Comparison of ENCODE assay signal across 8 mouse cellular contexts in the genomic region with DNA sequence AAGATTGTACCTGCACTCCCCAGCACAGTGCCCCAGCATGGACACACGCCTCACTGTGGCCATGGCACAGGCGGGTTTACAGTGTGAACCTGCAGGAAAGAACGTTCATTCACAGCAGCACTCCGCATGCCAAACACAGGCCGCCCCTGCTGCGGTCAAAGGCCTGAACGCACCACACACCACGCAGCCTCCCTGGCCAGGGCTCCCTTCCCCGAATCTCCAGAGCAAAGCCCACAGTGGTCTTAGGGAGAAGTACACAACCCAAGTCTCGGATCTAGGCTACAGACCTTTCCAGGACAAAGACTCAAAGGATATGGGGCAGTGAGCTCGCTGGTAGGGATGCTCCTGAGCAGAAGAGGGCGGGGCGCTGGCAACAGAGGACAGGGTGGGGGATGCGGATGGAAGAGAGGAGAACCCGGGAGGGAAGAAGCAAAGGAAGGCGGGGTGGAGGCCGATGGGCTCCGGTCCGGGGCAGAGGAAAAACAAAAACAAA. TPM values are rescaled to one million over a fixed set of nuclear protein-coding genes. Genes with fewer than 3 reads are reported as not detected.
DNase-seq lines count a peak whose midpoint lies in the region; ATAC-seq lines count a peak whose summit lies in the region.

No protein-coding gene starts in this region.

- no peak for ATAC-seq in heart, embryonic 12.5 days (ENCODE audit: insufficient number of reproducible peaks, low FRiP score)
- ATAC-seq in monocyte, adult 5-6 weeks (replicated peaks; ENCODE audit: insufficient number of reproducible peaks, low FRiP score, low TSS enrichment, poor library complexity, severe bottlenecking): no peak

- H3K27ac ChIP-seq in heart, embryonic 12.5 days (ENCODE audit: poor library complexity, severe bottlenecking): no peak overlapping the region

- peaks cover 43% of the 10 kb centered on the region for H3K27me3 ChIP-seq in heart, embryonic 12.5 days (replicated peaks)

- peak; percentile 6 for DNase-seq in ovary, adult 18-20 months (ENCODE audit: low spot score)
- no peak for DNase-seq in ovary, postnatal 36 days (ENCODE audit: low spot score)
- DNase-seq in cerebellum, adult 9-10 months: peak; percentile 65
- peak; percentile 34 for DNase-seq in kidney, postnatal 14 days
- peak; percentile 44 for DNase-seq in mesoderm, embryonic 11.5 days (ENCODE audit: low read depth, low spot score)
- DNase-seq in right cerebral cortex, postnatal 25 days: no peak

- peak overlapping the region; percentile 73 for H3K4me3 ChIP-seq in heart, embryonic 12.5 days

- H3K9me3 ChIP-seq in heart, embryonic 12.5 days (replicated peaks): no peaks in the 10 kb centered on the region

- peak overlapping the region; percentile 79; the same call in 1 of the 2 replicates for H3K9ac ChIP-seq in heart, embryonic 12.5 days

- peaks cover 11% of the 10 kb centered on the region for H3K4me1 ChIP-seq in heart, embryonic 12.5 days (replicated peaks)

- no peaks in the 10 kb centered on the region for H3K36me3 ChIP-seq in heart, embryonic 12.5 days

- H3K4me2 ChIP-seq in heart, embryonic 12.5 days: peak overlapping the region; percentile 98

- WGBS in heart, embryonic 12.5 days: 7% methylated on average over 19 of the region's 19 CpGs

RNA-seq across cellular contexts. Expression of a gene that starts 0.7 kb away (rescaled TPM):
- 0.27 and 0.80 TPM in 2 replicates for polyA plus RNA-seq in heart, embryonic 12.5 days (2016; fragmentation: Nextera tagmentation; extraction: Ambion mirVana)
- total RNA-seq in monocyte, adult 5-6 weeks (2017): 0.10 TPM in 1 of 3 replicates, not detected in the others

RNA-seq across cellular contexts. Expression of a gene that starts 18.6 kb away (rescaled TPM):
- 0.26 and 0.72 TPM in 2 replicates for polyA plus RNA-seq in heart, embryonic 12.5 days (2016; fragmentation: Nextera tagmentation; extraction: Ambion mirVana)
- total RNA-seq in monocyte, adult 5-6 weeks (2017): 0.10 to 0.53 TPM in 2 of 3 replicates, not detected in the other

RNA-seq across cellular contexts. Expression of a gene that starts 48.5 kb away (rescaled TPM):
- 0.19 and 0.22 TPM in 2 replicates for polyA plus RNA-seq in heart, embryonic 12.5 days (2016; fragmentation: Nextera tagmentation; extraction: Ambion mirVana)
- total RNA-seq in monocyte, adult 5-6 weeks (2017): not detected in 3 replicates

Comparison
In these comparisons a context has a peak if more than half of its experiments do, and no peak if none do; other contexts are left out.
1. DNase-seq: peak in ovary, adult 18-20 months (single experiment), cerebellum, adult 9-10 months (single experiment), kidney, postnatal 14 days (single experiment) and mesoderm, embryonic 11.5 days (single experiment); none in ovary, postnatal 36 days (single experiment) and right cerebral cortex, postnatal 25 days (single experiment).